Mouse (Mus musculus): ENCODE measurements at regions not wholly inside any gene's neighbourhood (a gene's known extent, or its start where the extent isn't known, plus 50 kb on each side); places are given as distances from the start of the nearest gene placed in this dataset.
"Not testable (repeated sequence)": the region's sequence is repeated elsewhere in the genome, so short reads cannot be mapped to it uniquely, and the experiment has no call there.

- no peak for ATAC-seq (replicated peaks; ENCODE audit: low FRiP score, low TSS enrichment, poor library complexity, severe bottlenecking)
Observed at GRCm38 (mm10) chr10:20891426-20891825, 60.9 kb upstream of the Ahi1 start.

- ATAC-seq (replicated peaks; ENCODE audit: low FRiP score, low TSS enrichment, poor library complexity, severe bottlenecking), result no peak
Observed at GRCm38 (mm10) chr10:20883618-20884017, 68.7 kb upstream of the Ahi1 start.

GRCm38 (mm10) chr10:20882599-20882998 is 69.7 kb upstream of the Ahi1 start:
- ATAC-seq (replicated peaks; ENCODE audit: low FRiP score, low TSS enrichment, poor library complexity, severe bottlenecking), result peak; percentile 59; the same call in 1 of the 2 replicates

DNA sequence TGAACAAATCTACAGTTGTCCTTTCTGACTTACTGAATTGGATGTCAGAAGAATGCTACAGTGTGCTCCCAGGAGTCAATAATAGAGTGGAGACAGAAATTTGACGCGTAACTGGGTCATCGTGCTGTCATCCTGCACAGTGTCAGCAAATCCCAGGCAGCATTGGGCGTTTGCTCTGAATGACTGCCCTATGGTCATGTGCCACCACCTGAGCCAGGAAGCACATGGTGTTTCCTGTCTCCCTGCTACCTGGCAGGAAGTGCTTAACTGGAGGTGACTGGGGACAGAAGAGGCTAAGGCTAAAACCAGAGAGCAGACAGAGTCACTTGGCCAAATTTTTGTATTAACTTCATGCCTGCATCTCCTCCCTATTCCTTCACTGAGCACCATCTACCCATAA is 72.1 kb upstream of the Ahi1 start:
- ATAC-seq (replicated peaks; ENCODE audit: low FRiP score, low TSS enrichment, poor library complexity, severe bottlenecking), result peak; percentile 35

GRCm38 (mm10) chr10:20879482-20879881 is 72.9 kb upstream of the Ahi1 start:
- ATAC-seq (replicated peaks; ENCODE audit: low FRiP score, low TSS enrichment, poor library complexity, severe bottlenecking), result peak; percentile 67

DNA sequence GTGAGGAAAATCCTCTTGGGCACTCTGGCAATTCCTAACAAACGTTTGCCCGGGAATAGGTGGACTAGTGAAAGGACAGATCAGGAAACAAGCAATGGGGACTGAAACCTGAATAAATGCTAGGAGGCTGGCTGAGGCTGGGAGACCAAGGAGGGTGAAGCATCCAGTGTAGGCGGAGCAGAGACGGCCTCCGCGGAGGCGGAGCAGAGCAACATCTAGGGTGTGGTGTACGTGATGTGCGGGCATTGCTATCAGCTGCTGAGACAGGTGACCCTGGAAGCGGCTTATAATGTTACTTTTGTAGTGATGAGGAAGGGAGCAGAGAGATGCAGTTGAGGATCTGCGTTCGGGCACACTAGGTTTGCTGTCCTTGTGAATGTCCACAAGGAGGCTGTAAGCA is 85.3 kb upstream of the Ahi1 start:
- ATAC-seq (replicated peaks; ENCODE audit: low FRiP score, low TSS enrichment, poor library complexity, severe bottlenecking), result no peak

DNA sequence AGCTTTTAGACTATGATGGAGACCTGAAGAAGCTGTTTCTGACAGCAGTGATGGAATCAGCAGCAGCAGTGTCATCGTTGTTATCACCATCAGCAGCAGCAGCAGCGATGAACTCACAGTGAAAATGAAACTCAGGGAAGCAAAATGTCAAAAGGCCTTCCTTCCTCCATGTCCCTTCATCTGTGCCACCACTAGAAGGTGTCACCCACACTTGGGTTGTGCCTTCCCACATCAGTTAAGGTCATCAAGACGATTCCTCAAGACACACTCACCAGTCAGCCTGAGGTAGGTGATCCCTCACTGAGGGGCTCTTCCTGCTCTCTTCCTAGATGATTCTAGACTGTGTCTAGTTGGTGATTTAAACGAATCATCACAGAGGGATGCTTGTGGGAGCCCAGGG is 87.3 kb upstream of the Ahi1 start:
- ATAC-seq (replicated peaks; ENCODE audit: low FRiP score, low TSS enrichment, poor library complexity, severe bottlenecking), result no peak

GRCm38 (mm10) chr10:20857413-20857812 is 94.9 kb upstream of the Ahi1 start:
- no peak for ATAC-seq (replicated peaks; ENCODE audit: low FRiP score, low TSS enrichment, poor library complexity, severe bottlenecking)

- peak; percentile 74 for ATAC-seq (replicated peaks; ENCODE audit: low FRiP score, low TSS enrichment, poor library complexity, severe bottlenecking)
Observed at GRCm38 (mm10) chr10:20854621-20855363, 97.6 kb upstream of the Ahi1 start.

- ATAC-seq (replicated peaks; ENCODE audit: low FRiP score, low TSS enrichment, poor library complexity, severe bottlenecking), result no peak
Observed at GRCm38 (mm10) chr10:20847287-20847686, 105.1 kb upstream of the Ahi1 start.

GRCm38 (mm10) chr10:20843277-20843676 is 109.1 kb upstream of the Ahi1 start:
- ATAC-seq (replicated peaks; ENCODE audit: low FRiP score, low TSS enrichment, poor library complexity, severe bottlenecking), result no peak

GRCm38 (mm10) chr10:20842131-20842530 is 110.2 kb upstream of the Ahi1 start:
- no peak for ATAC-seq (replicated peaks; ENCODE audit: low FRiP score, low TSS enrichment, poor library complexity, severe bottlenecking)

- no peak for ATAC-seq (replicated peaks; ENCODE audit: low FRiP score, low TSS enrichment, poor library complexity, severe bottlenecking)
Observed at GRCm38 (mm10) chr10:20841430-20842040, 110.8 kb upstream of the Ahi1 start.

DNA sequence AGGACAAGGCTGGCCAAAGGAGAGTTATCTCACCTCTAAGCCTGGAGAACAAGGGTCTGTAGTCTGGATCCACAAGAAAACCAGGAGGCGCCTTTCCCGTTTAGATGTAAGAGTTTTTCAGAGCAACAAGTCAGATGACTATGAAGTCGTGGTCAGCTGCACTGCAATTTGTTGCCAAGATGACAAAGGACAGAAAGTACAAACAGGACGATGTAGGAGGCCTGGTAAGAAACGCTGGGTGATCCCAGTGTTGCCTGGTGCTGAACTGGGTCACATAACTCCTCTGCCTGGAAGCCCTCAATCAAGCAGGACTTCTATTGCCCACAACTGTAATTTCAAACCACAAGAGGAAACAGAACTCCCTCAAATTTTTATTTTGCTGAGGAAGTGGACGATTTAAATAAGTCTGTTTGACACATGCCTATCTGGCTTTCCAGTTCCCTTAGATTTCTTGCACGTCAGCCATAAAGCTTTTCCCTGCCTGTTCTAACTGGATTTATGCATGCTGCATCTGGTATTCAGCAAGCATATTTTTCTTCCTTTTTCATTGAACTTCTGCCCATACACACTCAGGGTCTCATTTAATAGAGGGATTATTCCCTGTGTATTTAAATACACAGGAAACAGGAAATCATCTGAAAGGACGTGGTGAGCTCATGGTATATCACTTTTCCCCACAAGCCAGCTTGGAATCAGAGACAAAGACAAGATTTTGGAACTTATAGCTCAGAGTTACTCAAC is 113.5 kb upstream of the Ahi1 start:
- ATAC-seq (replicated peaks; ENCODE audit: low FRiP score, low TSS enrichment, poor library complexity, severe bottlenecking), result no peak

DNA sequence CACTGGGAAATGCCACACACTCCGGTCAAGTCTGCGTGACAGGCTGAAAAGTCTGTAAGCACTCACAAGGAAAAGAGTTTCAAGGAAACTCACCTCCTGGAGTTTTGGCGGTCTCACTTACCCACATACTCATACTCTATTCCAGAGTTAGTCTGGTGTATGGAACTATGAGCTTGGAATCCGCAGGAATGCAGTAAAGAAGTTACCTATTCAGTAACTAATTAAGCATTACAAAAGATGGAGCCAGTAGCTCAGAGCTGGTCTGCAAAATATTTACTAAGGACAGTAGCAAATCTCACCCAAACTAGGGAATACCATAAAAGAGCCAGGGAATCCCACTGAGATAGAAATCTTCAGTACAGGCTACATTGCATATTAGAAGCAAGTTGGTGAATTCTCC is 111.9 kb upstream of the Pde7b start:
- ATAC-seq (replicated peaks; ENCODE audit: low FRiP score, low TSS enrichment, poor library complexity, severe bottlenecking), result not testable (repeated sequence)

GRCm38 (mm10) chr10:20834806-20835575 is 110.1 kb upstream of the Pde7b start:
- 0 out of 2 replicates have a peak, but pooled peaks have one; percentile 41 for ATAC-seq (replicated peaks; ENCODE audit: low FRiP score, low TSS enrichment, poor library complexity, severe bottlenecking)

GRCm38 (mm10) chr10:20828304-20828703 is 103.4 kb upstream of the Pde7b start:
- no peak for ATAC-seq (replicated peaks; ENCODE audit: low FRiP score, low TSS enrichment, poor library complexity, severe bottlenecking)

DNA sequence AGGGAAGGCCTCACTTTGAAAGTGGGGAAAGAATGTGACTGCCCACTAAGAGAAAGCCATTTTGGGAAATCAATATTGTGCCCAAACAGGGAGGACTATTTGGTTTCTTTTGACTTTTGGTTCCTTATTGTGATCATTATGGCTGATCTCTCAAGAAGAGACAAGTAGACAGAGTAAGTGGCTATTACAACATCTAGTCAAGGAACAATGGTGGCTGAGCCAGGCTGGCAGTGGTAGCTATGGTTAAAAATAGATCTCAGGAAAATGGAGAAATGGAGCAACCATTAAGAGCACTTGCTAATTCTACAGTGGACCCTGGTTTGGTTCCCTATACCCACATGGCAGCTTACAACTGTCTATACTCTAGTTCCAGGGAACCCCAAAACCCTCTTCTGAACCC is 102.6 kb upstream of the Pde7b start:
- ATAC-seq (replicated peaks; ENCODE audit: low FRiP score, low TSS enrichment, poor library complexity, severe bottlenecking), result no peak

GRCm38 (mm10) chr10:20818548-20818947 is 93.7 kb upstream of the Pde7b start:
- ATAC-seq (replicated peaks; ENCODE audit: low FRiP score, low TSS enrichment, poor library complexity, severe bottlenecking), result no peak

DNA sequence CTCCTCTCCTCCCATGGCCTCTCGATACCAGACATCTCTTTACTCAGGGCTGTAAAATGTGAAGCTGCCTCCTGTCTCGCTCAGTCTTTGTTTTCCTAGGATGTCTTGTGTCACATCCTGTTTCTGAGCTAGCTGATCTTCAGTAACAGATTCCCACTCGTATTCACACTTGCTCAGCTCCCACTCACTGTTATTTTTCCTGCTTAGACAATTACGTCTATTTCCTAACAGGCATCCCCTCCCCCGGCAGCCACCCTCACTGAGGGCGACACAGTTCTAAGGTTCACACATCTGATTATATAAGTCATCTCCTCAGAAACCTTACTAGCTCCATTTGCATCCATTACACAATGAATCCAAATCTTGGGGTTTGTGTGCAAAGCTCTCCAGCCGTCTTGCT is 74.9 kb upstream of the Pde7b start:
- ATAC-seq (replicated peaks; ENCODE audit: low FRiP score, low TSS enrichment, poor library complexity, severe bottlenecking), result no peak

All from megakaryocyte-erythroid progenitor cell, adult 5-6 weeks (primary cell).